Mouse (Mus musculus) limb, embryonic 10.5 days (tissue): ENCODE measurements around the gene Fanci. TPM values are rescaled to one million over a fixed set of nuclear protein-coding genes. Genes with fewer than 3 reads are reported as not detected.

Source experiments
- DNase-seq: peaks from one replicate; pipeline ENCODE4 v3.0.0-alpha.2; 2017; ENCODE audit warnings: low spot score
- H3K27ac ChIP-seq: fragments of 300-500 bp; sonication (generic); 2 replicates; pipeline ENCODE4 v1.5.1; 2016; ENCODE audit warnings: mild to moderate bottlenecking
- H3K27me3 ChIP-seq: fragments of 300-500 bp; sonication (generic); 2 replicates; pipeline ENCODE4 v1.6.1; 2016; ENCODE audit warnings: low read depth, mild to moderate bottlenecking; ENCODE audit not compliant: poor library complexity, severe bottlenecking
- H3K36me3 ChIP-seq: fragments of 300-500 bp; sonication (generic); 2 replicates; pipeline ENCODE4 v1.6.1; 2016; ENCODE audit warnings: mild to moderate bottlenecking, moderate library complexity
- H3K4me1 ChIP-seq: fragments of 300-500 bp; sonication (generic); 2 replicates; pipeline ENCODE4 v1.6.1; 2016
- H3K4me3 ChIP-seq: fragments of 300-500 bp; sonication (generic); 2 replicates; pipeline ENCODE4 v1.5.1; 2016; ENCODE audit warnings: mild to moderate bottlenecking, moderate library complexity
- H3K9me3 ChIP-seq: fragments of 300-500 bp; sonication (generic); replicated peaks from 2 replicates; pipeline ENCODE4 v1.6.1; 2016; ENCODE audit warnings: mild to moderate bottlenecking
- WGBS: fragments of 180-500 bp; shearing (Covaris S2); methylation state at CpG from one replicate; pipeline ENCODE4 v1.1.7; 2016; 5-methylcytosine and 5-hydroxymethylcytosine counted together
- polyA plus RNA-seq: library from polyadenylated mRNA; unstranded; fragments of >200 nt; fragmentation: Nextera tagmentation; extraction: Ambion mirVana; gene quantifications from 2 replicates; pipeline ENCODE4 v1.2.1, GENCODE M21; 2016

Fanci gene
- polyA plus RNA-seq: 19.7 and 22.4 TPM in 2 replicates

DNA sequence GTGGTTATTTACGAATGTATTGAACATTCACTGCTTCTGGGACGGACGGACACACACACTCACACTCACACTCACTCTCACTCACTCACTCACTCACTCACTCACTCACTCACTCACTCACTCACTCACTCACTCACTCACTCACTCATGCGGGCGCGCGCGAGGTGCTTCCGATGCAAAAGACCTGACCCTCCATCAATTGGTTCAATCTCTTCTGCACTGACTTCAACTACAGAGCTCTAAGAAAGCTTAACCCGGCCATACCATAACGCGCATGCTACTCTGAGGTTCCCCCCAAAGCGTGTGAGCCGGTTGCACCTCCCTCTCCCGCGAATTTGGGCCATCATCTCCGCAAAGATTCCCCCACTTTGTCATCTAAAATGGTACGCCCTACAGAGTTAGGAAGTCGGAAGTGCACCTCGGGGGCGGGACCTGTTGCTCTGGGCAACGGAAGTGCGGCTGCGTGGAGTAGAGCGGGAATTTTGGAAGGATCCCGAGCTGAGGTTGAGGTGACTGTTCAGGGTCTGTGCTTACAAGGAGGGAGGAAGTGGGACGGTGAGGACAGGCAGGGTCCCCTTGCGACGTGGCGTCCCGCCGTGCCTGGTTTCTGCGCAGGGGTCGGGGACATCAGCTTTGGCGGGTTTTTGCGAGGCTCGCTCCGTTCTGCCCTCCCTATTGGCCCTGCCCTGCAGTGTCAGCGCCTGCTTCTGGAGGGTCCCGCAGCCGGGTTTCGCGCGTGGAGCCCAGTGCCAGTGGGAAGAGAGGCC is at the start of gene Fanci:
Gene Fanci (plus strand): TSS at position 47 of the 767 bp plus-strand sequence.
- Histone ChIP-seq H3K4me3 (peak within 1 kb of the TSS; percentile 85), H3K27ac (peak within 1 kb of the TSS; percentile 98), H3K4me1 (peaks cover 46% of the 10 kb centered on the region), H3K9me3 (no peaks in the 10 kb centered on the region), H3K27me3 (no peaks in the 10 kb centered on the region), H3K36me3 (peaks cover 7% of the 10 kb centered on the region)
- peak; percentile 99 for DNase-seq
- under 1% methylated on average over 44 of the region's 44 CpGs for WGBS

DNA sequence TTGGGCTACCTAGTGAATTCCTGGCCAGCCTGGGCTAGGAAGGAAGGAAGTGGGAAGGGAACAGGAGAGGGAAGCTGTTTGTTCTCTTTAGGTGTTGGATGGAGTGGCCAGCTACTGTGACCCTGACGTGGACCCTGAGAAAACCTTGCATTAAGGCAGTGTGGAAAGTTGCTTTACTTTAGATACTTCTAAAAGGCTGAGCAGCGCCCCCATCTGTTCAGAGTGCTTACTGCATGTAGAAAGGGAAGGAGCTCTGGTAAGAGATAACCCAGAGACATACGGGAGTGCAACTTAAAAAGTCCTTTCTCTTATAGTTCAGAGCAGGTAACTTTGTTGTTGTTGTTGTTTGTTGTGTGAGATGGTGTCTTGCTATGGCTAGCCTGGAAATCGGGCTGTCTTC is 45.8 kb upstream of the Fanci start:
- Histone ChIP-seq H3K27me3 (no peaks in the 10 kb centered on the region), H3K4me1 (no peaks in the 10 kb centered on the region), H3K9me3 (no peaks in the 10 kb centered on the region), H3K36me3 (peaks cover 53% of the 10 kb centered on the region), H3K4me3 (no peak overlapping the region), H3K27ac (no peak overlapping the region)
- WGBS: 53% methylated on average over 4 of the region's 4 CpGs
- DNase-seq: peak; percentile 50

DNA sequence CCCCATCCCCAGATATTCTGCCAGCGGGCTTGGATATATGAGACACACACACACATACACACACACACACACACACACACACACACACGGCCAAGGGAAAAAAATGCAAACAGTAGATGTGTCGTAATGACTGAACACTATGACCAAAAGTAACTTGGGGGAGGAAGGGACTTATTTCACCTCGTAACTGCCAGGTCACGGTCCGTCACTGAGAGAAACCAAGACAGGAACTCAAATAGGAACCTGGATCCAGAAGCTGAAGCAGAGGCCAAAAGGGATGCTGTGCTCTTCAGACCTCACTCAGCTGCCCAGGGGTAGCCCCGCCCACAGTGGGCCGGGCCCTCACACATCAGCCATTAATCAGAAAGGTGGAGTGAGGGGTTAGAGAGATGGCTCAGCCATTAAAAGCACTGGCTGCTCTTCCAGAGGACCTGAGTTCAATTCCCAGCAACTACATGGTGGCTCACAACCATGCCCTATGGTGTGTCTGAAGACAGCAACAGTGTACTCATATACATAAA is 45.1 kb upstream of the Fanci start:
- Histone ChIP-seq H3K27ac (no peak overlapping the region), H3K4me3 (no peak overlapping the region), H3K27me3 (no peaks in the 10 kb centered on the region), H3K36me3 (peaks cover 60% of the 10 kb centered on the region), H3K4me1 (no peaks in the 10 kb centered on the region), H3K9me3 (no peaks in the 10 kb centered on the region)
- DNase-seq: no peak
- 64% methylated on average over 8 of the region's 8 CpGs for WGBS

DNA sequence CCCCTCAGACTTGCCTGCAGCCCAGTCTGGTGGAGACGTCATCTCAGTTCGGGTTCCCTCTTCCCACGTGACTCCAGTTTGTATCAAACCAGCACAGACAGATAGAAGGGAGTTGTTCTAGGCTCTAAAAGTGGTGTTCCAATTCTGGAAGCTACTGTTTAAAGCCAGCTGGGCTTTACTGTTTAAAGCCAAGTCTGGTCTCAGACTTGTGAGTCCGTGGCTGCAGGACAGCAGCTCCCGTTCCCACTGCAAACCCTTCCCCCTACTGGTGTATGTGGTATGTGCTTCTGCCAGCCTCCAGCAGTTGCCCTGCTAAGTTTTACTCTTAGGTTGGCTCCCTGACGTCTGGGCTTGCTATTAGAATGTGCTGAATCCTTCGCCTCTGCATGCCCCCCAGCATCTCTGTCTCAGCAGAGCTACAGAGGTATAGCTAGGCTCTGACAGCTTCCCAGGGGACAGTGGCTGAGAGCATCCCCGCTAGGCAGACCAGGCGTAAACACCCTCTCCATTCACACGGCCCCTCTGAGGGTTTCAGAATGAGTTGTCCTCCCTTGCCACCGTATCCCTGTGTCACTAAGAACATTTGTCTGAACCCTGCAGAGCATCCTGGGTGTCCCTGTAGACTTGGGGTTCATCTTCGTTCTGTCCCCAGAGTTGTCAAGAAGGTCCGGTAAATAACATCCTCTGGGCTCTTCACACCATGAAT is 44.5 kb upstream of the Fanci start:
- Histone ChIP-seq H3K36me3 (peaks cover 66% of the 10 kb centered on the region), H3K9me3 (no peaks in the 10 kb centered on the region), H3K27ac (no peak overlapping the region), H3K27me3 (no peaks in the 10 kb centered on the region), H3K4me1 (no peaks in the 10 kb centered on the region), H3K4me3 (no peak overlapping the region)
- no peak for DNase-seq
- WGBS: 78% methylated on average over 13 of the region's 13 CpGs

DNA sequence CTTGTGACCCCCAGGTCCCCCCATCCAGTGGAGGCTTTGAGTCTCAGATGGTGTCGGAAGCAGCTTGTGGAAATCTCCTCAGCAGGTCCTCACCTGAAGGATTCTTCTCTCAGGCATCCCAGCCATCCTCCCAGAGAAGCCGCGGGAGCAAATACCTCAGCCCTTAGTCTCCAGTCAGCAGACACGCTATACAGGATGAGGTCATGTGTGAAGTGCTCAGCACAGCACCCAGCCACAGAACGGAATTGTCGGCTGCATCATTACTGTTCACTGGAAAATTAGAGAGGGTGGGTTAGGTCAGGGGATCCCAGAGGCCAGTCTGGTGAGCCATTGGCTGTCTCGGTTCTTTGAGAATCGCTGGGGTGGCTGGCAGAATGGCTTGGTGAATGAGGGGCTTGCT is 42.9 kb upstream of the Fanci start:
- Histone ChIP-seq H3K4me3 (no peak overlapping the region), H3K4me1 (no peaks in the 10 kb centered on the region), H3K27ac (no peak overlapping the region), H3K36me3 (peaks cover 62% of the 10 kb centered on the region), H3K27me3 (no peaks in the 10 kb centered on the region), H3K9me3 (no peaks in the 10 kb centered on the region)
- WGBS: 91% methylated on average over 8 of the region's 8 CpGs
- no peak for DNase-seq

DNA sequence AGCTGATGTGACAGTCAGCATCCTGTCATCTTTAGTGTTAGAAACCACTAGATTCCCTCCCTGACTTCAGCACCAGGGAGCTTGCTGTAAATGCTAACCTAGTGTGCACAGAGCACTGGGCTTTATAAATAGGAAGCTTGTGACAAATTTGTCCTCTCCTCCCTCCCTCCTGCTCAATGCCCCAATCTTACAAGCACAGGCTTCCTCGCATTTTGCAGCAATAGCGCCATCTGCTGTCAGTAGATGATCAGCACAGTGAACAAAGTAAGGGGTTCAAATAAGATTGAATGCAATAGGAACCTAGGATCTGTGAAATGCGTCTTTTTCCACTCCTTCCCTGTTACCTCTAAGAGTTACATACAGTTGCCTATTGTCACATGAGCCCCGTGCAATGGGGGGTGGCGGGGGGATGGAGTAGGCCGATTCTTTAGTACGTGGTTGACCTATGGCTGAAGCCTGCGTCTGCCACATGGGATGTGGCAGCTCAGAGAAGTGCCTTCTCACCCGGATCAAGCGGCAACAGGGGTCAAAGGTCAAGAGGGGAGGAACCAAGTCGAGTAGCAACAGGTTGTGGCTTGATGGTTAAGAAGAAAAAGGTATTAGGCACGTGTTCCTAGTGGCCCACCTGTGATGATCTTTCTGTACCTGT is 41.9 kb upstream of the Fanci start:
- Histone ChIP-seq H3K4me1 (no peaks in the 10 kb centered on the region), H3K27me3 (no peaks in the 10 kb centered on the region), H3K36me3 (peaks cover 65% of the 10 kb centered on the region), H3K9me3 (no peaks in the 10 kb centered on the region), H3K4me3 (no peak overlapping the region), H3K27ac (no peak overlapping the region)
- peak; percentile 72 for DNase-seq
- WGBS: 39% methylated on average over 12 of the region's 12 CpGs

DNA sequence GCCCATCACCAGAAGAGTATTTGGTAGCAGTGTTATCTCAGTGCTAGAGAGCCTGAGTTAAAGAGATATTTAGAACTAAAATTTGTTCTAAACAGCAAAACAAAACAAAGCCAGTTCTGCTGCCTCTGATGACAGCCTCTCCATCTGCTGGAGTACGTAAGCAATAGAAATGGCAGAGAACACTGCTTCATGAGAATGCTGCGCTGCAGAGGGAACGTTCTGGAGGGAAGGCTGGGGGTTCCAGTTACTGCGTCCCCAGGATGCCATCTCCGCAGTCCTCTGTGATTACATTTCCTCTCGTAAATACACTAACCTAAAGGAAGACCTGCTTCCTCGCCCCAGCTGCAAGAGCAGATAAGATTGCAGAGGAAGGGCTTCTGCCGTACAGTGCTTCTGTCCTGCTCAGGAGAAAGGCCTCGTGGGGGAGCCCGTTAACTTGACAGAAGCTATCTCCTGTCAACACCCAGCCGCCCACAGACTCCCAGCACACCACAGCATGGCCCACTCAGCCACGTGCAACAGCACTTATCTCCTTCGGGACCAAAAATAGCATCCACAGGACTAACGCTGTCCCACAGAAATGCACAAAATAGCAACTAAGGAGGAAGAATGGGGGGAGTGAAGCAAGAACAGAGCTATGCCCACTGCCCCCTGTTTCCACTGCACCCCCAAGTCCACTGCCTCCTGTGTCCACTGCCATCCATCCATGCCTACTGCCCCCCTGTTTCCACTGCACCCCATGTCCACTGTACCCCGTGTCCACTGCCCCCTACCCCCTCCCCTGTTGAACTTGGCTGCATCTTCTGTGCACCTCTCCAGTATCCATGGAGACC is 33.2 kb upstream of the Fanci start:
- no peaks in the 10 kb centered on the region for H3K9me3 ChIP-seq
- H3K4me1 ChIP-seq: peaks cover 30% of the 10 kb centered on the region
- H3K36me3 ChIP-seq: peaks cover 75% of the 10 kb centered on the region
- no peaks in the 10 kb centered on the region for H3K27me3 ChIP-seq
- 71% methylated on average over 15 of the region's 15 CpGs for WGBS
- DNase-seq: no peak
- no peak overlapping the region for H3K27ac ChIP-seq
- H3K4me3 ChIP-seq: no peak overlapping the region

DNA sequence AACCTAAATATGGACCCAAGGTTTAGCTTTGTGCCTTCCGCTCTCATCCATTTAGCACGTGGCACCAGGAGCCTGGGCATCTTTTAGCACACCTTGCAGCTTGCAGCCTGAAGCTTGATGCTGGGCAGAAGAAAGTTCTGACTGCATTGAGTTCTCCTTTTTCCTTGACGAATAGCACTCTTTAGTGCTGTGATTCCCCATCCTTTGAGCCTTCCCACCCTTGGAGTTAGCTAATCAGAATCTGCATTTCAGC is 32.6 kb upstream of the Fanci start:
- WGBS: 91% methylated on average over 3 of the region's 3 CpGs
- Histone ChIP-seq H3K9me3 (no peaks in the 10 kb centered on the region), H3K27me3 (no peaks in the 10 kb centered on the region), H3K27ac (no peak overlapping the region), H3K4me1 (peaks cover 30% of the 10 kb centered on the region), H3K36me3 (peaks cover 70% of the 10 kb centered on the region), H3K4me3 (no peak overlapping the region)
- DNase-seq: no peak

DNA sequence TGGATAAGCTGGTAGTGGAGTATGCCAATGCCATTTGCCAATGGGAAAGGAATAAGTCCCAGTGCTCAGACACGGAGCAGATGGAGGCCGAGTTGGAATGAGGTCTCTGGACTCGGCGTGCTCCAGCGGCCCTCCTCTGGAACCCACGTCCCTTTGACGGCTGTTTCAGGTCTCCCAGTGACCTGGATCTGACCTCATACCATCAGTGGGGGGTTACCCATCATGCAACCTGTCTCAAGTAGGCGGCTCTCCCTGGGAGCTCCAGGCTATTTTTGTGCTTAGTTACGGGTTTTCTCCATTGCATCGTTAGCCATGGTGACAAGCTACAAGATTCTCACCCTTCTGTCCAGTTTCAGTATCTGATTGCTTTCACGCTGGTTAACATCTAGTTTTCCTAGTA is 31.7 kb upstream of the Fanci start:
- no peak for DNase-seq
- H3K9me3 ChIP-seq: no peaks in the 10 kb centered on the region
- H3K4me1 ChIP-seq: peaks cover 30% of the 10 kb centered on the region
- H3K36me3 ChIP-seq: peaks cover 63% of the 10 kb centered on the region
- WGBS: 65% methylated on average over 11 of the region's 11 CpGs
- H3K27me3 ChIP-seq: no peaks in the 10 kb centered on the region
- no peak overlapping the region for H3K4me3 ChIP-seq
- H3K27ac ChIP-seq: no peak overlapping the region

DNA sequence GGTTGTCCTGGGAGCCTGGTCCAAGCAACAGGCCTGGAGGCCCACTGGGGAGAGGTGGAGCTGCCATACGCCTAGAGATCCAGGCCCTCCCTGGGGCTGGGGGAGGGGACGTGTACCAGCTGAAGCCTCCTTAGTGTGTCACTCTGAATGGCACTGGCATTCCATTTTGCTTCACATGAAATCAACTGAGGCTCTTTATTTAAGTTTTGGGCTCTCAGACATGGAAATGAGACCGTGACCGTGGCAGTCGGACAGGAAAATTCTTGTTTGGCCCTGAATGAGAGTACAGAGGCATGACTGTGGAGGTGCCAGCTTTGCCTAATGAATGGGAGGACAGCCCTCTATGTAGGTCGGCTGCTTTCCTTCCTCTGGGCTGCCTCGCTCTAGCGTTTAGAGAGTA is 29.5 kb upstream of the Fanci start:
- DNase-seq: no peak
- Histone ChIP-seq H3K27ac (no peak overlapping the region), H3K9me3 (no peaks in the 10 kb centered on the region), H3K4me3 (no peak overlapping the region), H3K36me3 (peaks cover 45% of the 10 kb centered on the region), H3K27me3 (no peaks in the 10 kb centered on the region), H3K4me1 (peaks cover 28% of the 10 kb centered on the region)
- 86% methylated on average over 8 of the region's 8 CpGs for WGBS

DNA sequence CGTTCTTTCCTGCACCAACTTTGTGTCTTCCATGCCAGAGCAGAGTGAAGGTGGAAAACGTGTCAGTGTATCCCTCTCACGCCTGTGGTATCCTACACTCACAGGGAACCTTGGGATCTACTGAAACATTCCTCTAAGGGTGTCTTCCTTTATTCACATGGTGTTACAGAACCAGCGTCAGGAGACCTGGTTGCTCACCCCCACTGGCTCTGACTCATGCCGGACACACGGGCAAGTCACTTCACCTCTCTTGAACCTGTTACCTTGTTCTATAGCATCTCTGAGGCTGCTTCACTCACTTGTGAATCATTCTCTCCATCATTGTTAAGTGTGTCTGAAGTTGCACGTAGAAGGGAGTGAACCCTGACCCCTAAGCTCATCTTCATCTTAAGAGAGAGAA is 28.9 kb upstream of the Fanci start:
- WGBS: 92% methylated on average over 7 of the region's 7 CpGs

DNA sequence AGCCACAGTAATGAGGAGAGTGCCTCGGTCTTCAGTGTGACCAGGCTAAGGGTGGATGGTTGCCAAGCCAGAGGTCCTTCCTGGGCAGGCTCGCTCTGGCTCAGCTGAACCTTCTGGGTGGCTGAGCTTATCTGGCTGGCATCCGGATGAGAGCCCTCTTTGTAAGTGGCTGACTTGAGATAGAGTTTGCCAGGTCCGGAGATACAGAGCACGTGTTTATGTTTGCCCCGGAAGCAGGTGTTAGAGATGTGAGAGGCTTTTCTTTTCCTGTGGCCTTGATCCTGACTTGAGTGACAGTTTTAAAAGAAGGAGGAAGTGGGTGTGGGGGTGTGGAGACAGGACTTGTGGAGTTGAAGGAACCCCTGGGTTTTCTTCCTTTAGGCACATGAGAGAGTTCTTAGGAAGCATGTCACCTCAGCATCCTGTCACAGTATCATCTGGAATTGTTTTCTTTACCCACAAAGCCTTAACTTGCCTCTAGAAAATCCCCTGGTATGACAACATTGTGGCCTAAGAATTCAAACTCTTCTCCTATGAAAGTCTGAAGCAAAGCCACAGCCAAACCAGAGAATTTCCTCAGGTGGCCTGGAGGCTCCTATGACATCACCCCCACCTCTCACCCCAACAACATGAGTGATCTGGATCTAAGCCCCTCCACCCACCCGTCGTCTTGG is 28.2 kb upstream of the Fanci start:
- 76% methylated on average over 8 of the region's 8 CpGs for WGBS
- no peak for DNase-seq
- peaks cover 28% of the 10 kb centered on the region for H3K4me1 ChIP-seq
- peaks cover 34% of the 10 kb centered on the region for H3K36me3 ChIP-seq
- H3K27ac ChIP-seq: 0 out of 2 replicates have a peak overlapping the region, but pooled peaks have one; percentile 11
- no peak overlapping the region for H3K4me3 ChIP-seq
- no peaks in the 10 kb centered on the region for H3K27me3 ChIP-seq
- H3K9me3 ChIP-seq: no peaks in the 10 kb centered on the region

More for the DNA sequence above, 28.9 kb upstream of the Fanci start:
- Histone ChIP-seq H3K27me3 (no peaks in the 10 kb centered on the region), H3K4me3 (no peak overlapping the region), H3K4me1 (peaks cover 28% of the 10 kb centered on the region), H3K9me3 (no peaks in the 10 kb centered on the region), H3K36me3 (peaks cover 41% of the 10 kb centered on the region), H3K27ac (0 out of 2 replicates have a peak overlapping the region, but pooled peaks have one; percentile 11)
- no peak for DNase-seq
